Mouse (Mus musculus) ES-Bruce4 (cell line): Measurements from ENCODE around the gene Tbc1d9b.

Experiments used
- CTCF ChIP-seq: IDR thresholded peaks from one replicate; pipeline ENCODE4 v1.8.1; 2011; ENCODE audit warnings: low read depth, low read length
- EP300 ChIP-seq: IDR thresholded peaks from 2 replicates; pipeline ENCODE4 v1.6.1; 2011; ENCODE audit warnings: low read depth, low read length; ENCODE audit not compliant: insufficient read depth
- POLR2A ChIP-seq: IDR thresholded peaks from one replicate; pipeline ENCODE4 v1.8.1; 2011; ENCODE audit warnings: low read length; ENCODE audit not compliant: insufficient read depth

DNA sequence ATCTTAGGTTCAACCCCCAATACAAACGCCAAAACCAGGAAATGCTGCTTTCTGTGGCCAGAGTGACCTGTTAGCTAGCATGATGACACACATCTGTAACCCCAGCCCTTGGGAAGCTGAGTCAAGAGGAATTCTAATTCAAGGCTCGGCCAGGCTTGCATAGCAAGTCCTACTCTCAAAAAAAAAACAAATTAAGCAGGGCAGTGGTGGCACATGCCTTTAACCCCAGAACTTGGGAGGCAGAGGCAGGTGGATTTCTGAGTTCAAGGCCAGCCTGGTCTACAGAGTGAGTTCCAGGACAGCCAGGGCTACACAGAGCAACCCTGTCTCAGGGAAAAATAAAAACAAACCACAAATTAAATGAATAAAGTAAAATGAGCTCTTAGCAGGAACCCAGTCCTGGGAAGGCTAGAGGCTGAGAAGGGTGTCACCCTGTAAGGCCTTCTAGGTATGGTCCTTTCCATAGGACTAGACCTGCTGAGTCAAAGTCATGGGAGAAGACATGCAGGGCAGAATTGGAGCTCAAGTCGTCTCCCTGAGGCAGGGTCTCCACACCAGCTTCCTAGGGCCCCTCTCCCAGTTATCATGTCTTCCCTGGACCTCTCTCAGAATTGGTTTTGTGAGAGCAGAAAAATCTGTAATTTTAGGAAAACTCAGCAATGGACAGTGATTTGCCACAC is 81.0 kb downstream of the Tbc1d9b start:
- TF ChIP-seq CTCF (no peak), POLR2A (no peak), EP300 (no peak)
